Mouse (Mus musculus): ENCODE measurements at regions not wholly inside any gene's neighbourhood (a gene's known extent, or its start where the extent isn't known, plus 50 kb on each side); places are given as distances from the start of the nearest gene placed in this dataset.

DNA sequence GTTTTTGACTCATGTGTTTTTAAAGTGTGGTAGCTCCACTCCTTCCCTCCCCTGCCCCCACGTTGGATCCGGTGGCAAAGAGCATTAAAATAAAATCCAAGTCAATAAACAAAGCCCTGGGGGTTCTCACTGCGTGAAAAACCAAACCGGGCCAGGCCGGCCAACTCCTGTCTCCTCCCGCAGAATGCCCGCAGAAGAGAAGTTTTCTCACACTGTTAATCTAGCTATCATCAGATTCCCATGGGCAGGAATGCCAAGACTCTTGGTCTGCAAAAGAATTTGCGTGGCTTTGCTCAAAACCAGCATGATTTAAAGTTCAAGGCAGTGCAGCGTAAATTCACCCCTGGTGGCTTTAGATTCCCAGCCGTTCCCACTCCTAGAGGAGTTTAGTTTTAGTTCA, 219.0 kb downstream of the Nkx6-1 start:
- Histone ChIP-seq H3K27me3 (replicated peaks) (no peaks in the 10 kb centered on the region), H3K27ac (ENCODE audit: insufficient read depth, low read depth) (no peak overlapping the region), H3K4me2 (ENCODE audit: insufficient read depth, low read depth, poor library complexity, severe bottlenecking) (no peak overlapping the region), H3K9me3 (replicated peaks; ENCODE audit: low read length) (peaks cover 7% of the 10 kb centered on the region), H3K36me3 (replicated peaks in 1 of 2; ENCODE audit: control insufficient read depth in 1 of 2, insufficient read depth in 1 of 2, low read length in 1 of 2) (no peaks in the 10 kb centered on the region), H3K4me1 (ENCODE audit: control insufficient read depth in 1 of 2, insufficient read depth in 2 of 2) (peaks cover 0 to 4% of the 10 kb centered on the region in 2 experiments; a peak in 1 of 4 replicates), H3K4me3 (replicated peaks in 1 of 3; ENCODE audit: low read depth in 2 of 3, low read length in 2 of 3, poor library complexity in 1 of 3) (no peak overlapping the region), H3K9ac (ENCODE audit: insufficient read depth, low read depth) (no peak overlapping the region), H3K79me2 (replicated peaks; ENCODE audit: control insufficient read depth, extremely low read depth, insufficient read depth, poor library complexity, severe bottlenecking) (no peaks in the 10 kb centered on the region)
- dilution Hi-C loops (cut with MboI; ENCODE audit: extremely low pct_ligation_motif_present, extremely low pct_unique_long_range_greater_than_20kb, low sequenced_read_pairs) (no loop called here), in situ Hi-C loops (cut with MboI; ENCODE audit: low pct_ligation_motif_present, low pct_unique_long_range_greater_than_20kb, low sequenced_read_pairs) (no loop called here)
- TF ChIP-seq ZC3H11A (IDR thresholded peaks at IDR 0.05; ENCODE audit: low read depth, low read length) (no peak), IRF4 (IDR thresholded peaks at IDR 0.05; ENCODE audit: low read depth, low read length) (no peak), USF2 (conservative IDR thresholded peaks at IDR 0.05; ENCODE audit: low read depth, low read length) (no peak), ETS1 (conservative IDR thresholded peaks at IDR 0.05; ENCODE audit: low read depth, low read length) (no peak), ELF1 (IDR thresholded peaks at IDR 0.05; ENCODE audit: low read depth, low read length) (no peak), RCOR1 (conservative IDR thresholded peaks at IDR 0.05; ENCODE audit: low read depth, low read length) (no peak), USF1 (IDR thresholded peaks at IDR 0.05; ENCODE audit: low read depth, low read length) (no peak), POLR2A (IDR thresholded peaks at IDR 0.05; ENCODE audit: low read depth, low read length) (no peak), TBP (conservative IDR thresholded peaks at IDR 0.05; ENCODE audit: low read depth, low read length) (no peak)
- DNase-seq (ENCODE audit: extremely low read depth) = no peak

DNA sequence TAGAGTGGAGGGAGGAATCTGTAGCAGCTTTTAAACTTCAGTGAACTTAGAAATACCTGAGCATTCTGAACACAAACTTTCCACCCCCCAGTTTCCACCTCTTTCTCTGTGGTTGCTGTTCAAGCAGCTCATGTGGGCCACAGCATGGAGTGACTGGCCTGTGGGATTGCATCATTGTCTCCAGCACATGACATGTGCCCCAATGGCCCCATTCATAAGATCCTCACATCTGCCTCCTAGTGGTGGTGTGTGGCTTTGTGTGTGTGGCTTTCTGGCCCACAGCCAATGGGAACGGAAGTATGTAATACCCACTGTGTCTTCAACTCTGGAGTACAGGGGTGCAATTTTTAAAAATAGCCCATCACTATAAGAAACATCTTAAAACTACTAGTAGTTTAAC, 223.0 kb downstream of the Nkx6-1 start:
- Histone ChIP-seq H3K27me3 (replicated peaks) (no peaks in the 10 kb centered on the region), H3K4me3 (replicated peaks in 1 of 3; ENCODE audit: low read depth in 2 of 3, low read length in 2 of 3, poor library complexity in 1 of 3) (no peak overlapping the region), H3K79me2 (replicated peaks; ENCODE audit: control insufficient read depth, extremely low read depth, insufficient read depth, poor library complexity, severe bottlenecking) (no peaks in the 10 kb centered on the region), H3K4me1 (ENCODE audit: control insufficient read depth in 1 of 2, insufficient read depth in 2 of 2) (peaks cover 0 to 4% of the 10 kb centered on the region in 2 experiments; a peak in 1 of 4 replicates), H3K9ac (ENCODE audit: insufficient read depth, low read depth) (no peak overlapping the region), H3K4me2 (ENCODE audit: insufficient read depth, low read depth, poor library complexity, severe bottlenecking) (no peak overlapping the region), H3K9me3 (replicated peaks; ENCODE audit: low read length) (peaks cover 6% of the 10 kb centered on the region), H3K36me3 (replicated peaks in 1 of 2; ENCODE audit: control insufficient read depth in 1 of 2, insufficient read depth in 1 of 2, low read length in 1 of 2) (no peaks in the 10 kb centered on the region), H3K27ac (ENCODE audit: insufficient read depth, low read depth) (no peak overlapping the region)
- DNase-seq (ENCODE audit: extremely low read depth) = peak; percentile 67
- in situ Hi-C loops (cut with MboI; ENCODE audit: low pct_ligation_motif_present, low pct_unique_long_range_greater_than_20kb, low sequenced_read_pairs) = no loop called here
- dilution Hi-C loops (cut with MboI; ENCODE audit: extremely low pct_ligation_motif_present, extremely low pct_unique_long_range_greater_than_20kb, low sequenced_read_pairs) = no loop called here
- 0 out of 2 replicates have a peak, but pooled peaks have one; percentile 20 for TF ChIP-seq IRF4 (IDR thresholded peaks at IDR 0.05; ENCODE audit: low read depth, low read length)
- no peak for TF ChIP-seq MAFK (IDR thresholded peaks at IDR 0.05; ENCODE audit: insufficient replicate concordance, low read length)
- peak; percentile 40 for TF ChIP-seq USF1 (IDR thresholded peaks at IDR 0.05; ENCODE audit: low read depth, low read length)
- no peak for TF ChIP-seq USF2 (conservative IDR thresholded peaks at IDR 0.05; ENCODE audit: low read depth, low read length)
- no peak for TF ChIP-seq ZKSCAN1 (IDR thresholded peaks at IDR 0.05; ENCODE audit: borderline replicate concordance, low read depth, low read length)
- TF ChIP-seq RCOR1 (conservative IDR thresholded peaks at IDR 0.05; ENCODE audit: low read depth, low read length) = no peak
- TF ChIP-seq TCF12 (IDR thresholded peaks at IDR 0.05; ENCODE audit: low read depth, low read length) = 0 out of 2 replicates have a peak, but pooled peaks have one; percentile 27
- TF ChIP-seq KAT2A (IDR thresholded peaks at IDR 0.05; ENCODE audit: insufficient replicate concordance, low read length) = 0 out of 2 replicates have a peak, but pooled peaks have one; percentile 24
- TF ChIP-seq NELFE (IDR thresholded peaks at IDR 0.05; ENCODE audit: low read depth, low read length) = no peak
- TF ChIP-seq ZMIZ1 (IDR thresholded peaks at IDR 0.05; ENCODE audit: low read depth, low read length) = no peak
- TF ChIP-seq MAZ (IDR thresholded peaks at IDR 0.05; ENCODE audit: low read depth, low read length) = no peak
- no peak; the same call in none of the 2 replicates for TF ChIP-seq RAD21 (IDR thresholded peaks at IDR 0.05; ENCODE audit: low read depth, low read length)
- TF ChIP-seq CTCF (conservative IDR thresholded peaks at IDR 0.05 in 1 of 2, IDR thresholded peaks at IDR 0.05 in 1 of 2; ENCODE audit: low read depth in 2 of 2, low read length in 2 of 2) = peak in 1 of 2 experiments; percentile 53; a peak in 2 of 4 replicates
- no peak for TF ChIP-seq JUND (conservative IDR thresholded peaks at IDR 0.05; ENCODE audit: low read depth, low read length)
- no peak for TF ChIP-seq ZC3H11A (IDR thresholded peaks at IDR 0.05; ENCODE audit: low read depth, low read length)
- TF ChIP-seq JUN (IDR thresholded peaks at IDR 0.05; ENCODE audit: insufficient read depth, low read depth, low read length) = no peak
- TF ChIP-seq MAX (IDR thresholded peaks at IDR 0.05; ENCODE audit: low read length) = peak; percentile 91
- no peak for TF ChIP-seq CHD1 (IDR thresholded peaks at IDR 0.05; ENCODE audit: low read depth, low read length)
- peak; percentile 48 for TF ChIP-seq SMC3 (IDR thresholded peaks at IDR 0.05; ENCODE audit: low read depth, low read length)
- TF ChIP-seq CHD2 (IDR thresholded peaks at IDR 0.05; ENCODE audit: low read length) = no peak
- peak; percentile 90 for TF ChIP-seq BHLHE40 (IDR thresholded peaks at IDR 0.05; ENCODE audit: low read depth, low read length)
- peak; percentile 36; the same call in 1 of the 2 replicates for TF ChIP-seq ETS1 (conservative IDR thresholded peaks at IDR 0.05; ENCODE audit: low read depth, low read length)
- no peak for TF ChIP-seq ZNF384 (IDR thresholded peaks at IDR 0.05; ENCODE audit: low read depth, low read length)
- no peak for TF ChIP-seq PAX5 (IDR thresholded peaks at IDR 0.05; ENCODE audit: low read length)
- TF ChIP-seq POLR2AphosphoS2 (IDR thresholded peaks at IDR 0.05; ENCODE audit: low read depth, low read length) = no peak
- no peak for TF ChIP-seq UBTF (IDR thresholded peaks at IDR 0.05; ENCODE audit: low read depth, low read length)
- peak; percentile 54; the same call in 1 of the 2 replicates for TF ChIP-seq MXI1 (IDR thresholded peaks at IDR 0.05; ENCODE audit: low read depth, low read length)
- TF ChIP-seq NRF1 (IDR thresholded peaks at IDR 0.05; ENCODE audit: low read depth, low read length) = no peak
- TF ChIP-seq SIN3A (IDR thresholded peaks at IDR 0.05; ENCODE audit: low read length) = no peak
- TF ChIP-seq MEF2A (IDR thresholded peaks at IDR 0.05; ENCODE audit: borderline replicate concordance, low read depth, low read length) = no peak

Data from CH12.LX (cell line).